Mouse (Mus musculus) heart, adult 2 months (tissue): ENCODE measurements around the gene Snx9.

Source experiments
- CTCF ChIP-seq: fragments of 200-600 bp; IDR thresholded peaks from 2 replicates; pipeline ENCODE4 v1.8.1; 2022; ENCODE audit warnings: antibody characterized with exemption, mild to moderate bottlenecking, moderate library complexity
- POLR2A ChIP-seq: fragments of 200-500 bp; IDR thresholded peaks from 2 replicates; pipeline ENCODE4 v1.6.1; 2011; ENCODE audit warnings: mild to moderate bottlenecking, low read depth, low read length, control low read depth; ENCODE audit not compliant: insufficient read depth

- TF ChIP-seq POLR2A (no peak), CTCF (no peak)
Measured at GRCm38 (mm10) chr17:5828944-5829343, 12.2 kb upstream of the Snx9 start.
